Mouse (Mus musculus): ENCODE data around the gene Gm20521.

Gm20521 gene

DNA sequence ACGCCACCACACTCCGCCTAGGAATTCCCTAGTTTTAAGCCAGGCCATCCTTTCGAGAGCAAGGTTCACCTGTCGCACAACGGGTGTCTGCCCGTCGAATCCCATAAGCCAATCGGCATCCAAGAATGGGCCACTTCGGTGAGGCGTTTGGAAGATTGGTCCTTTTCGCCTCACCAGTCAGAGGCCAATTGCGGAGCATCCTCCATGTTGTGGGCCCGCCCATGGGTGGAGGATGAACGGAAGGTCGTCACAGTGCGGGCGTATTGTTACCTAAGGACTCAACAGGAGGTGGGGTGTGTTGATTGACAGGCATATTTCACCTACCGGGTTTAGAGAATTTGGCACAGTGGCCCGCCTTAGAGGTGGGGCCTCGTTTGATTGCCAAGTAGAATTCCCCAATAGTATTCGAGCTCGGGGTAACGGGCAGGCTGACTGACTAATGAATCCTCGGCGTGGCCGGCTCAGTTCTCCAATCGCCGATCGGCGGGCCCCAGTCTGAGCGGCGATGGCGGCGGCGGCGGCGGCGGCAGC is 10.5 kb downstream of the Gm20521 start:
- peak; percentile 94 to 97 for DNase-seq (ENCODE audit: low spot score in 2 of 2)

- DNase-seq (ENCODE audit: low spot score in 2 of 2): no peak
Measured at GRCm38 (mm10) chr14:54894296-54895151, 11.3 kb downstream of the Gm20521 start.

- DNase-seq (ENCODE audit: low spot score in 2 of 2): no peak
Measured at GRCm38 (mm10) chr14:54897445-54897844, 14.2 kb downstream of the Gm20521 start.

DNA sequence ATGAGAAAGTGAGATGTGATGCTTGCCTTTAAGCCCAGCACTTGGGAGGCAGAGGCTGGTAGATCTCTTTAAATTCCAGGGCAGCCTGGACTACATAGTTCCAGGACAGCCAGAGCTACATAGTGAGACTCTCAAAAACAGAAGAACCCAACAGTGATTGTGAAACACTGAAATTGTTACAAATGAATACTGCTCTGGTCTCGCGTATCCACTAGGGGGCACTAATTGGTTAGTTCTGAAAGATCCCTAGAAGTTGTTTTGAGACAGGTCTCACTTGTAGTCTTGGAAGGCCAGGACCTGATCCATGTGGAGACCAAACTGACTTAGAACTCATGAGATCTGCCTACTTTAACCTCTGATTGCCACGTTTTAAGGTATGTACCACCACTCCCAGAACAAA is 17.1 kb downstream of the Gm20521 start:
- peak in 1 of 2 experiments; percentile 63 for DNase-seq (ENCODE audit: low spot score in 2 of 2)

DNA sequence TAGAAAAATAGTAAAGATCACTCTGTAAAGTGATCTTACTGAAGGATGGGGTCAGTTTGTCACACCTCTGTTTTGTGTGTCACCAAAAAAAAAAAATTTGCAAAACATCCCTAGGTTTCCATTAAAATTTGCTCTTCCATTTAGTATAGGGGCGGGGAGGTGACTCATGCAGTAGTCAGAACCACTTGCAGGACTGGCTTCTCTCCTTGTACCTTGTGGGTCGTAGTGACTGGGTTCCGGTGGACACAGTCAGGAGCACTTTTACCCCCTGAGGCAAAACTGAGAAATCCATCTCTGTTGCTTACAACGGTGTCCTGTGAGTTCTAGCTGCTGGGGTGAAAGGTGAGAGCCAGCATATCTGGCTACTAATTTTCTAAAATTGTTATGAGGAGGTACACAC is 20.4 kb downstream of the Gm20521 start:
- DNase-seq (ENCODE audit: low spot score in 2 of 2): no peak

DNA sequence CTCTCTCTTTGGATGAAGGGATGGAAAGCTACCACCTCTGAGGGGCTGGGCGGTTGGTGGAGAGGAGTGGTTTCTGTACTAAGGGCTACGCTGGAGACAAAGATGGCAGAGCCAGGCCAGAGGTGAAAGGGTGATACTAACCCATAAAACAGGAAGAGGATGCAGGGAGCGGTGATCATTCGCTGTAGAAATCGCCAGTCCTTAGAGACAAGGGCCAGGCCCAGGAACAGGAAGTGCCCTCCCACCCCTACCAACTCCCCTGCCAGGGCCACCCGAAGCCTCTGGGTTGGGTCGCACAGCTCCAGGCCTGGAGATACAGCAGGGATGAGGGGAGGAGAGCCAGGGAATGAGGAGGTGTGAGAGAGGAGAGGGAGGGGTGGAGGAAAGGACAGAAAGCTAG is 25.4 kb downstream of the Gm20521 start:
- no peak for DNase-seq (ENCODE audit: low spot score in 2 of 2)

DNA sequence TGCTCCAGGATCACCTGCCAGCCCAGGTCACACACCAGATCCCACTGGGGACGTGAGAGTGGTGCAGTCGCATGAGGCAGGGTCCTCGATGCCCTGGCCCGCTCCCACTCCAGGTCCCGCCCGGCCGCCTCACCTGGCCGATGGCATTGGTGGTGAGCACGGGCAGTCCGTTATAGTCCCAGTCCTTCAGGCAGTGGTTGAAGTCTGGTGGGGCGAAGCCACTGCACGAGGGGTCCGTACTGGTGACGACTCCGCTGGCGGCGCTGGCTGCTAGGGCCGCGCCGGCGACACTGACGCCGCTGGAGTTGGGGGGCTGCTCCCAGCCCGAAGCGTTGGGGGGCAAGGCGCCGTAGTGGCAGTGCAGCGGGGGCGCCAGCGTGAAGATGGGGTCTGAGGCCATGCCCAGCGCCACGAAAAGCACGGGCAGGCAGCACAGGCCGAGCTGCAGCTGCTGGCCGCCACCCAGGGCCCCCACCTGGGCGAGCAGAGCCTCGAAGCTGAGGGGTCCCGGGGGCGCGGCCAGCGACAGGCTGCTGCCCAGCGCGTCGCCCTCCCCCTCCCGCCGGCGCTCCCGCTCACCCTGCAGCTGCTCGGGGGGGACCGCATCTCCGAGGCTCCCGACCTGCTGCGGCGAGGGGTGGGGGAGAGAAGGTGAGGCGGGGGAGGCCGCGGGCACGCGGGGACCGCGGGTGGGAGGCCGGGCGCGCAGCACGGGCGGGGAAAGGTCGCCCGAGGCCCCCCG is 29.0 kb downstream of the Gm20521 start:
- peak in 1 of 2 experiments; percentile 46 for DNase-seq (ENCODE audit: low spot score in 2 of 2)

GRCm38 (mm10) chr14:54912886-54913285 is 29.6 kb downstream of the Gm20521 start, which contains the start of gene Slc22a17:
Gene Slc22a17 (minus strand): TSS chr14:54913132.
- DNase-seq (ENCODE audit: low spot score in 2 of 2): peak; percentile 69 to 81

DNA sequence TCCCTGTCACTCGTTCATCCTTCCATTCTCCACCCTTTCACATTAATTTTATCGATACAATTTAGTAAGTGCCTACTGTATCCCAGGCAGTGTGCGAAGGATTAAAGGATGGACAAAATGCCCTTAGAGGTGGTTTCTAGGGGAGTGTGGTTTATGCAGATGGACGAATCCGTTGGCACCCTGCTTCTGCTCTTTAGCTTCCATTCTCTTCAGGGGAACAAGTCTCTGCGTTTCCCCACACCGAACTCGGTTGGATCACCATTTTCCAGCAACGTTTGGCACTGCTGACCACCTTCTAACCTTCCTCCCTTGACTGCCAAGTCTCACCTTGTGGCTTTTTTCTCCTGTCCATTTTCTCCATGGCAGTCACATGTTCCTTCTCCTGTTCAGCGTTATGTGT is 30.1 kb downstream of the Gm20521 start:
- no peak for DNase-seq (ENCODE audit: low spot score in 2 of 2)

- DNase-seq (ENCODE audit: low spot score in 2 of 2): no peak
Measured at GRCm38 (mm10) chr14:54920076-54920685, 36.9 kb downstream of the Gm20521 start.

GRCm38 (mm10) chr14:54924641-54925348 is 41.6 kb downstream of the Gm20521 start:
- DNase-seq (ENCODE audit: low spot score in 2 of 2): peak in 1 of 2 experiments; percentile 53

GRCm38 (mm10) chr14:54925349-54926342 is 42.4 kb downstream of the Gm20521 start, which contains the start of gene Efs:
Gene Efs (minus strand): TSS chr14:54926126.
- peak; percentile 48 to 72 for DNase-seq (ENCODE audit: low spot score in 2 of 2)

DNA sequence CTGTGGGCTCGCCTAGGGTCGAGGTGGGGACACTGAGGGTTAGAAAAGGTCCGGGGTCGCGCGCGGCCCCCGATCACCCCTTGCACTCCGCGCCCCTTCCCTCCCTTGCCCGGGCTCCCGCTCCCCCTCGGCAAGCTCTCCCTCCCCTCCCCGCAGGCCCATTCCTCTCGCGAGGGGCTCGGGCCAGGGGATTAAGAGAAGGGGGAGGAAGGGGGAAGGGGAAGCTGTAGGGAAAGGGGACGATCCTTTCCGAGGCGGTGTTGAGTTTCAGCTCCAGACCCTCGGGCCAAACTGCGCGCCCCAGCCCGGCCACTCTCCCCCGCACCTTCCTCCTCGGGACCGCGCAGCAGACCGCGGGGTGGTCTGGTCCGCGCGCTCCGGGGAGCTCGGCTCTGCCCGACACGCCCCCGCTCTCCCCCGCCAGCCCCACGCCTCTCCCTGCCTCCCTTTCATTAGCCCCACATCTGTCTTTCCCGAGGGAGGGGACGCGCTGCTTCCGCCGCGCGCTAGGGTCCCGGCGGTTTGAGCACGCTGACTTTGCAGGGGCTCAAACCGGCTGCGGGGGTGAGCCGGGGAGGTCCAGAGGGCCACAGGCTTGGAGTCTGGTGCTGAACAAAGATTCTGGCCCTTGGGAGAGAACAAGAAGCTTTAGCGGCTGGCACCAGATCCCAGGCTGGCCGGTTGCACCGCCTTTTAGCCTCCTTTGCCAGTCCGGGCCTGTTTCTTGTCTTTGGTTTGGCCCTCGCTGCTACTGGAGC is 43.3 kb downstream of the Gm20521 start:
- DNase-seq (ENCODE audit: low spot score in 2 of 2): peak in 1 of 2 experiments; percentile 58

DNA sequence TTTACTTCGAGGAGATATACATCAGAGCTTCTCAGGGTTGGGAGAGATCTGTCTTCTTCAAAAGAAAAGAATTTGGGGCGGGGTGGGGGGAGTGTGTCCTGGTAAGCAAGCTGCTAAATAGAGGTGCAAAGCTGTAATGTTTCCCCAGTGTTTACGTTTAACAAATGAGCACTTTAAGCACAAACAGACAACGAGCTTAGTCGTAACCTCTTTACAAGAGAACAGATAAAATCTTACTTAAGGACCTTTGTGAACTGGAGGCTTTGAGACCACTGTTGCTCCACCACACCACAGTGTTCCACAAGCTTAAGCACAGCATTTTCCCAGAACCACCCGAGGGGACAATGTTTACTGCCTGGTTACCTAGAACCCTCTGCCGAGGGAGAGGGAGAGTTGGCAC is 44.1 kb downstream of the Gm20521 start:
- no peak for DNase-seq (ENCODE audit: low spot score in 2 of 2)

DNA sequence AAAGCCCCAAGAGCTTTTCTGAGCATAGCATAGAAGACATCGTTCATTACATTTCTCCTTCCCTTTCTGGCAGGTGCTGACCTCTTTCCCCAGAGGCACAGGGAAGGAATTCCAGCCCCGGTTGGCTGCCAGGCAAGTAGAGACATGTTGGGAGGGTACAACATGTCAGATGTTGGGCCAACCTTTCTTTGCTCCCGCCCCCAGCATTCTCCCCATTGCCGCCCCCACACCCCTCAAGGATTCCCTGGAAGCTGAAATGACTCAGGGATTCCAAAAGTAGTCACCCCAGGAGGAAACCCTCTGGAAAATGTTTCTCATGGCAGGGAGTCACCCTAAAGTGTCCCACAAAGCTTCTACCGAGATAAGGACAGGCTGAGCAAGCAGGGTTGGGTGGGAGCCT is 46.6 kb downstream of the Gm20521 start:
- DNase-seq (ENCODE audit: low spot score in 2 of 2): no peak

- DNase-seq (ENCODE audit: low spot score in 2 of 2): peak in 1 of 2 experiments; percentile 31
Measured at GRCm38 (mm10) chr14:54930431-54930830, 47.2 kb downstream of the Gm20521 start.

GRCm38 (mm10) chr14:54932645-54933150 is 49.5 kb downstream of the Gm20521 start, which contains the start of gene Il25:
Gene Il25 (plus strand): TSS chr14:54932695.
- no peak for DNase-seq (ENCODE audit: low spot score in 2 of 2)

- peak in 1 of 2 experiments; percentile 49 for DNase-seq (ENCODE audit: low spot score in 2 of 2)
Measured at GRCm38 (mm10) chr14:54935904-54936830, 52.9 kb downstream of the Gm20521 start, which contains the start of gene Cmtm5. Gene Cmtm5 (plus strand): TSS chr14:54936261.

Data from cerebellum, postnatal 4 days (tissue).